Mouse (Mus musculus) heart, adult 2 months (tissue): ENCODE measurements at regions not wholly inside any gene's neighbourhood (a gene's known extent, or its start where the extent isn't known, plus 50 kb on each side); places are given as distances from the start of the nearest gene placed in this dataset.

Experiments
- DNase-seq, 2 experiments: peaks; one replicate each; pipeline ENCODE4 v3.0.0; 2021
- H3K27ac ChIP-seq: fragments of 200-600 bp; 2 replicates; pipeline ENCODE4 v1.8.1; 2022
- H3K27me3 ChIP-seq: fragments of 200-500 bp; 2 replicates; pipeline ENCODE4 v1.6.1; 2012; ENCODE audit warnings: mild to moderate bottlenecking, low read length, inconsistent platforms, mixed read lengths; ENCODE audit not compliant: control insufficient read depth, insufficient read depth
- H3K36me3 ChIP-seq: fragments of 200-500 bp; 2 replicates; pipeline ENCODE4 v1.6.1; 2012; ENCODE audit warnings: low read length, inconsistent platforms; ENCODE audit not compliant: control insufficient read depth, insufficient read depth
- H3K4me1 ChIP-seq: fragments of 200-500 bp; 2 replicates; pipeline ENCODE4 v1.6.1; 2011; ENCODE audit warnings: low read length; ENCODE audit not compliant: control insufficient read depth, insufficient read depth
- H3K4me3 ChIP-seq: fragments of 200-600 bp; 2 replicates; pipeline ENCODE4 v1.8.1; 2022
- H3K79me2 ChIP-seq: fragments of 200-500 bp; replicated peaks from 2 replicates; pipeline ENCODE4 v1.6.1; 2012; ENCODE audit warnings: mild to moderate bottlenecking, inconsistent platforms, low read length, moderate library complexity, mixed read lengths; ENCODE audit not compliant: control insufficient read depth, insufficient read depth
- H3K9ac ChIP-seq: fragments of 200-500 bp; 2 replicates; pipeline ENCODE4 v1.6.1; 2012; ENCODE audit warnings: low read depth, mild to moderate bottlenecking, control low read depth, inconsistent platforms, low read length, mixed read lengths
- CTCF ChIP-seq: fragments of 200-600 bp; IDR thresholded peaks from 2 replicates; pipeline ENCODE4 v1.8.1; 2022; ENCODE audit warnings: antibody characterized with exemption, mild to moderate bottlenecking, moderate library complexity
- EP300 ChIP-seq: fragments of 200-500 bp; IDR thresholded peaks from 2 replicates; pipeline ENCODE4 v1.6.1; 2011; ENCODE audit warnings: low read depth, low read length, control low read depth; ENCODE audit not compliant: insufficient read depth
- POLR2A ChIP-seq: fragments of 200-500 bp; IDR thresholded peaks from 2 replicates; pipeline ENCODE4 v1.6.1; 2011; ENCODE audit warnings: mild to moderate bottlenecking, low read depth, low read length, control low read depth; ENCODE audit not compliant: insufficient read depth
- WGBS: fragments of 180-500 bp; shearing (Covaris S2); methylation state at CpG from one replicate; pipeline ENCODE4 v1.1.7; 2018; 5-methylcytosine and 5-hydroxymethylcytosine counted together
- intact Hi-C: fragments of 180-260 bp; cut with DNase I; formaldehyde crosslinking; loops from one replicate; pipeline ENCODE4 v1.15.1; 2025

DNA sequence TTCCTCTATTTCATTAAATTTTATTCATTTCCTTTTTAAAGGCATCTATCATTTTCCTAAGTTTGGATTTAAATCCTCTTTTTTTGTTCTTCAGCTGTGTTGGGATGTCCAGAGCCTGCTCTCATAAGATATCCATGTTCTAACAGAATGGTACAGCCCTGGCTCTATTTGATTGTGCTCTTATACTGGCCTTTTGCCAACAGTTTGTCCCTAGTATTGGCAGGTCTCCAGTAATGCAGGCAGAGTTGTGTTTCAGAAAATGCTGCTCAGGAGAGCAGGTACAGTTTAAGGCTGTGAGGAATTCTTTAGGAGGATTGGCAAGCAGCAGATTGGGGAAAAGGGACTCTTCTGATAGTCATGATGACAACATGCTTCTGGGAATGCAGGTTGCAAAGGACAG, 797.1 kb upstream of the Slit2 start:
- DNase-seq = no peak
- no peaks in the 10 kb centered on the region for H3K27me3 ChIP-seq
- intact Hi-C loops = no loop called here
- no peaks in the 10 kb centered on the region for H3K4me1 ChIP-seq
- no peaks in the 10 kb centered on the region for H3K79me2 ChIP-seq
- no peak overlapping the region for H3K4me3 ChIP-seq
- TF ChIP-seq POLR2A (no peak), EP300 (no peak), CTCF (no peak)
- H3K27ac ChIP-seq = no peak overlapping the region
- no peak overlapping the region for H3K9ac ChIP-seq
- no peaks in the 10 kb centered on the region for H3K36me3 ChIP-seq

- TF ChIP-seq CTCF = no peak
- intact Hi-C loops = no loop called here
- no peaks in the 10 kb centered on the region for H3K36me3 ChIP-seq
- no peaks in the 10 kb centered on the region for H3K4me1 ChIP-seq
- no peak for DNase-seq
- H3K27ac ChIP-seq = no peak overlapping the region
- no peaks in the 10 kb centered on the region for H3K27me3 ChIP-seq
- WGBS = 68% methylated on average over 3 of the region's 3 CpGs
- H3K9ac ChIP-seq = no peak overlapping the region
- H3K79me2 ChIP-seq = no peaks in the 10 kb centered on the region
- H3K4me3 ChIP-seq = no peak overlapping the region
These were observed 780.6 kb upstream of the Slit2 start for GRCm38 (mm10) chr5:47202164-47202914.

DNA sequence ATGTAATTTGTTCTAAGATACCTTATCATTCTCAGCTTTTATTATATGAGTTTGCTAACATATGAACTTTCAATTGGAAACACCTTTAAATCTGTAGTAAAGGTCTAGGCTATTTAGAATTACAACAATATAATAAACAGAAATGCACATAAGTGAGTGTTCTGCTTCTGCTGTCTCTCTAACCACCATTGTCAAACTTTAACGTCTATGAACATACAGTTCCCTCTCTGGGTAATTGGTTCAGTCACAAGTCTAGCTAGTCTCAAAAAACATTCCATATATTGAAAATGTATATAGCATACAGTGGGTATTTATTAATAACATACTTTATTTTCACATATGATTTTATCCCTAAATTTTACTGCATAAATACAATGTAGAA, 780.0 kb upstream of the Slit2 start:
- 72% methylated on average over 1 of the region's 1 CpGs for WGBS

DNA sequence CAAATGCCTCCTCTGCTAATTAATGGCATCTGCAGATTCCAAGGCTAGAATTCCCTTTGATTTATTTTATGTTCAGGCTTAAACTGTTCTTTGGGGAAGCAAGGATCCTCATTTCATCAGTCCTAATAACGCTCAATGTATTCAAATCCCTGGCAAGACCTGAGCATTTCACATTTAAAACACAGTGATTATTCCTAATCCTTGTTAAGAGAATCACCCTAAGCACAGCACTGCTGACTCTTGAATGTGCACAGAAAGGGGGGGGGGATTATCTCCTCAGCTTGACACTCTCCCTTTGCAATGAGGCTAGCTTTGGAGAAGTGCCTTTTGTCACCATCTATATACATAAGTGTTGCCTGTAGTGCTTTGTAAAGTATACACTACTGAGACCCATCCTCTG, 772.4 kb upstream of the Slit2 start:
- DNase-seq = no peak
- 81% methylated on average over 1 of the region's 1 CpGs for WGBS
- Histone ChIP-seq H3K27ac (no peak overlapping the region), H3K79me2 (no peaks in the 10 kb centered on the region), H3K27me3 (no peaks in the 10 kb centered on the region), H3K36me3 (no peaks in the 10 kb centered on the region), H3K9ac (no peak overlapping the region), H3K4me3 (no peak overlapping the region), H3K4me1 (no peaks in the 10 kb centered on the region)
- intact Hi-C loops = no loop called here
- no peak for TF ChIP-seq CTCF
- TF ChIP-seq POLR2A = no peak
- TF ChIP-seq EP300 = no peak

More for the DNA sequence above, 780.0 kb upstream of the Slit2 start:
- Histone ChIP-seq H3K4me3 (no peak overlapping the region), H3K36me3 (no peaks in the 10 kb centered on the region), H3K79me2 (no peaks in the 10 kb centered on the region), H3K27ac (no peak overlapping the region), H3K9ac (no peak overlapping the region), H3K4me1 (no peaks in the 10 kb centered on the region), H3K27me3 (no peaks in the 10 kb centered on the region)
- intact Hi-C loops = no loop called here
- no peak for DNase-seq
- TF ChIP-seq POLR2A = no peak
- TF ChIP-seq EP300 = no peak
- no peak for TF ChIP-seq CTCF

GRCm38 (mm10) chr5:47215421-47215820, 767.5 kb upstream of the Slit2 start:
- Histone ChIP-seq H3K36me3 (no peaks in the 10 kb centered on the region), H3K27me3 (no peaks in the 10 kb centered on the region), H3K79me2 (no peaks in the 10 kb centered on the region), H3K4me3 (no peak overlapping the region), H3K27ac (no peak overlapping the region), H3K9ac (no peak overlapping the region), H3K4me1 (no peaks in the 10 kb centered on the region)
- no peak for TF ChIP-seq CTCF
- TF ChIP-seq POLR2A = no peak
- TF ChIP-seq EP300 = no peak
- intact Hi-C loops = no loop called here
- no peak for DNase-seq

DNA sequence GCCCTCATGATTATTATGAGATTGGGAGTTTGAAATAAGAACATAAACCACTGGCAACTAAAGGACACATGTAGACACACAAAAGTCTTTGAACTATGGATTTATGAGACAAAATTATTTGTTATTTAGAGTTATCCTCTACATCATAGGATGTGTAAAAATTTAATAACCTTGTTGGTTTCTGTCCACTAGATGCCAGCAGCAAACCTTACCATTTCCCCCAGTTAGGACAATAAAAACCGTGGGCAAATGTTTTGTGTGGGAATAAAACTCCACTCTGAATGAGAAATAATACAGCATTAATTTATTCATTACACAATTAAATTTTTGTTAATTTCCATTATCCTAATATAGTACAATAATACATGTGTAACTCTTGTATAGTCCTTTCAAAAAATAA, 757.7 kb upstream of the Slit2 start:
- Histone ChIP-seq H3K4me3 (no peak overlapping the region), H3K27ac (no peak overlapping the region), H3K27me3 (no peaks in the 10 kb centered on the region), H3K9ac (no peak overlapping the region), H3K36me3 (no peaks in the 10 kb centered on the region), H3K4me1 (no peaks in the 10 kb centered on the region), H3K79me2 (no peaks in the 10 kb centered on the region)
- intact Hi-C loops = no loop called here
- 51% methylated on average over 1 of the region's 1 CpGs for WGBS
- no peak for DNase-seq
- TF ChIP-seq CTCF = peak; percentile 43
- no peak for TF ChIP-seq EP300
- TF ChIP-seq POLR2A = no peak
